Mouse (Mus musculus): ENCODE results near the gene Apoc3. TPM values are rescaled to one million over a fixed set of nuclear protein-coding genes. Genes with fewer than 3 reads are reported as not detected.

Apoc3 gene
- total and polyA plus RNA-seq, 3 experiments = not detected

GRCm38 (mm10) chr9:46272677-46273454 lies 37.4 kb upstream of the Apoc3 start, which contains the start of gene Zpr1:
TSS of gene Zpr1 (plus strand) at chr9:46273064.
- H3K4me1 ChIP-seq (ENCODE audit: control insufficient read depth in 1 of 2, insufficient read depth in 2 of 2) = peaks cover 6 to 23% of the 10 kb centered on the region in 2 experiments
- peak within 1 kb of the TSS; percentile 69 for H3K9ac ChIP-seq (ENCODE audit: insufficient read depth, low read depth)
- TF ChIP-seq BHLHE40 (IDR thresholded peaks at IDR 0.05; ENCODE audit: low read depth, low read length) = peak; percentile 35; the same call in 1 of the 2 replicates
- TF ChIP-seq NELFE (IDR thresholded peaks at IDR 0.05; ENCODE audit: low read depth, low read length) = peak; percentile 93
- peak; percentile 98 for TF ChIP-seq ELF1 (IDR thresholded peaks at IDR 0.05; ENCODE audit: low read depth, low read length)
- no peak for TF ChIP-seq JUN (IDR thresholded peaks at IDR 0.05; ENCODE audit: insufficient read depth, low read depth, low read length)
- no peak for TF ChIP-seq E2F4 (IDR thresholded peaks at IDR 0.05; ENCODE audit: insufficient replicate concordance, low read depth, low read length)
- peak; percentile 90 for TF ChIP-seq POLR2A (IDR thresholded peaks at IDR 0.05; ENCODE audit: low read depth, low read length)
- no peak for TF ChIP-seq UBTF (IDR thresholded peaks at IDR 0.05; ENCODE audit: low read depth, low read length)
- TF ChIP-seq MAFK (IDR thresholded peaks at IDR 0.05; ENCODE audit: insufficient replicate concordance, low read length) = no peak
- peak; percentile 68; the same call in 1 of the 2 replicates for TF ChIP-seq KAT2A (IDR thresholded peaks at IDR 0.05; ENCODE audit: insufficient replicate concordance, low read length)
- 0 out of 2 replicates have a peak, but pooled peaks have one; percentile 7 for TF ChIP-seq ETS1 (conservative IDR thresholded peaks at IDR 0.05; ENCODE audit: low read depth, low read length)
- TF ChIP-seq ZNF384 (IDR thresholded peaks at IDR 0.05; ENCODE audit: low read depth, low read length) = no peak
- TF ChIP-seq HCFC1 (IDR thresholded peaks at IDR 0.05; ENCODE audit: low read depth, low read length) = peak; percentile 91
- TF ChIP-seq CHD1 (IDR thresholded peaks at IDR 0.05; ENCODE audit: low read depth, low read length) = no peak
- TF ChIP-seq SMC3 (IDR thresholded peaks at IDR 0.05; ENCODE audit: low read depth, low read length) = no peak
- TF ChIP-seq POLR2AphosphoS2 (IDR thresholded peaks at IDR 0.05; ENCODE audit: low read depth, low read length) = peak; percentile 56
- no peak for TF ChIP-seq JUND (conservative IDR thresholded peaks at IDR 0.05; ENCODE audit: low read depth, low read length)
- no peak for TF ChIP-seq RAD21 (IDR thresholded peaks at IDR 0.05; ENCODE audit: low read depth, low read length)
- TF ChIP-seq CTCF (conservative IDR thresholded peaks at IDR 0.05 in 1 of 2, IDR thresholded peaks at IDR 0.05 in 1 of 2; ENCODE audit: low read depth in 2 of 2, low read length in 2 of 2) = no peak; a peak in 1 of 4 replicates
- TF ChIP-seq SIN3A (IDR thresholded peaks at IDR 0.05; ENCODE audit: low read length) = peak; percentile 97
- TF ChIP-seq MAZ (IDR thresholded peaks at IDR 0.05; ENCODE audit: low read depth, low read length) = no peak
- TF ChIP-seq RCOR1 (conservative IDR thresholded peaks at IDR 0.05; ENCODE audit: low read depth, low read length) = no peak
- no peak; the same call in 1 of the 2 replicates for TF ChIP-seq MAX (IDR thresholded peaks at IDR 0.05; ENCODE audit: low read length)
- TF ChIP-seq ZKSCAN1 (IDR thresholded peaks at IDR 0.05; ENCODE audit: borderline replicate concordance, low read depth, low read length) = no peak
- peak; percentile 53; the same call in 1 of the 2 replicates for TF ChIP-seq CHD2 (IDR thresholded peaks at IDR 0.05; ENCODE audit: low read length)
- TF ChIP-seq PAX5 (IDR thresholded peaks at IDR 0.05; ENCODE audit: low read length) = no peak
- TF ChIP-seq MYC (IDR thresholded peaks at IDR 0.05; ENCODE audit: low read depth, low read length) = peak; percentile 59
- peak; percentile 29; the same call in 1 of the 2 replicates for TF ChIP-seq NRF1 (IDR thresholded peaks at IDR 0.05; ENCODE audit: low read depth, low read length)
- no peak for TF ChIP-seq USF2 (conservative IDR thresholded peaks at IDR 0.05; ENCODE audit: low read depth, low read length)
- no peak for TF ChIP-seq USF1 (IDR thresholded peaks at IDR 0.05; ENCODE audit: low read depth, low read length)
- TF ChIP-seq GABPA (IDR thresholded peaks at IDR 0.05; ENCODE audit: insufficient replicate concordance, low read depth, low read length) = no peak; the same call in 1 of the 2 replicates
- no peak for TF ChIP-seq EP300 (IDR thresholded peaks at IDR 0.05; ENCODE audit: low read length)
- 0 out of 2 replicates have a peak, but pooled peaks have one; percentile 26 for TF ChIP-seq ZMIZ1 (IDR thresholded peaks at IDR 0.05; ENCODE audit: low read depth, low read length)
- peak; percentile 67 for TF ChIP-seq IRF4 (IDR thresholded peaks at IDR 0.05; ENCODE audit: low read depth, low read length)
- TF ChIP-seq MXI1 (IDR thresholded peaks at IDR 0.05; ENCODE audit: low read depth, low read length) = peak; percentile 98
- peak; percentile 89 for TF ChIP-seq TBP (conservative IDR thresholded peaks at IDR 0.05; ENCODE audit: low read depth, low read length)
- TF ChIP-seq TCF12 (IDR thresholded peaks at IDR 0.05; ENCODE audit: low read depth, low read length) = peak; percentile 75
- peak; percentile 52 for TF ChIP-seq MEF2A (IDR thresholded peaks at IDR 0.05; ENCODE audit: borderline replicate concordance, low read depth, low read length)
- TF ChIP-seq ZC3H11A (IDR thresholded peaks at IDR 0.05; ENCODE audit: low read depth, low read length) = no peak
- H3K27me3 ChIP-seq (replicated peaks) = no peaks in the 10 kb centered on the region
- peaks cover 17% of the 10 kb centered on the region for H3K79me2 ChIP-seq (replicated peaks; ENCODE audit: control insufficient read depth, extremely low read depth, insufficient read depth, poor library complexity, severe bottlenecking)
- H3K27ac ChIP-seq (ENCODE audit: insufficient read depth, low read depth) = no peak within 1 kb of the TSS
- H3K36me3 ChIP-seq (replicated peaks in 1 of 2; ENCODE audit: control insufficient read depth in 1 of 2, insufficient read depth in 1 of 2, low read length in 1 of 2) = peaks cover 32 to 49% of the 10 kb centered on the region in 2 experiments
- peak within 1 kb of the TSS; percentile 92 for H3K4me2 ChIP-seq (ENCODE audit: insufficient read depth, low read depth, poor library complexity, severe bottlenecking)
- H3K4me3 ChIP-seq (replicated peaks in 1 of 3; ENCODE audit: low read depth in 2 of 3, low read length in 2 of 3, poor library complexity in 1 of 3) = peak within 1 kb of the TSS; percentile 86 to 98 (median 91)
- no peaks in the 10 kb centered on the region for H3K9me3 ChIP-seq (replicated peaks; ENCODE audit: low read length)
- in situ Hi-C loops (cut with MboI; ENCODE audit: low pct_ligation_motif_present, low pct_unique_long_range_greater_than_20kb, low sequenced_read_pairs) (no loop called here), dilution Hi-C loops (cut with MboI; ENCODE audit: extremely low pct_ligation_motif_present, extremely low pct_unique_long_range_greater_than_20kb, low sequenced_read_pairs) (no loop called here)
- peak; percentile 98 for DNase-seq (ENCODE audit: extremely low read depth)

Data from CH12.LX (cell line).